Mouse (Mus musculus) left cerebral cortex, adult 2 months (tissue): ENCODE results near the gene Nckap5. TPM values are rescaled to one million over a fixed set of nuclear protein-coding genes. Genes with fewer than 3 reads are reported as not detected.

Experiments
- DNase-seq, 2 experiments: peaks; one replicate each; pipeline ENCODE4 v3.0.0; 2021 to 2022; ENCODE audit warnings: low spot score in 2 of 2, mixed read lengths in 1 of 2; ENCODE audit errors: extremely low spot score in 1 of 2
- H3K27ac ChIP-seq: fragments of 200-600 bp; 2 replicates; pipeline ENCODE4 v1.8.1; 2022
- H3K4me3 ChIP-seq: fragments of 200-600 bp; 2 replicates; pipeline ENCODE4 v1.8.1; 2022
- CTCF ChIP-seq: fragments of 200-600 bp; IDR thresholded peaks from 2 replicates; pipeline ENCODE4 v1.8.1; 2022; ENCODE audit warnings: antibody characterized with exemption, mild to moderate bottlenecking, moderate library complexity
- intact Hi-C: fragments of 180-260 bp; cut with DNase I; formaldehyde crosslinking; loops from one replicate; pipeline ENCODE4 v1.15.1; 2025
- total RNA-seq, 2 experiments: library from RNA; stranded (reverse); gene quantifications; 2 replicates each; pipeline ENCODE4 v1.2.3; 2021

The Nckap5 gene
- total RNA-seq, 2 experiments from 2014 or later = 5.6 to 9.9 TPM

DNA sequence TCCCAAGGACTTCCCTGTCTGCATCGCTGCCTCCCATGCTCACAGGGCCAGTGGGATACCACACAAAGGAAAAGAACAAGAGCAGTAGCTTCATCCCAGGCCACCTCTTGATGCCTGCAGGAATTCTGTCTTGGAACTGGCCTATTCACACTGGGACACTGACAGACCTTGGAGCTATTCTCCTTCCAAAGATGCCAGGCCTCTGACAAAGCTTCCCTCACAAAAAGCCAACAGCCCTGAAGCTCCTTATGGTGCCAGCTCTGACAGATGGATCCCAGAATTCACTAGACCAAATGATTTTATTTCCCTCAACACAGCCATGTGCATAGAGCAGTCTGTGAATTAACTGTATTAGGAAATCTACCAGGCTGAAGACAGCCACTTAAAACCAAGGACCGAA is 143.9 kb downstream of the Nckap5 start:
- DNase-seq = no peak
- TF ChIP-seq CTCF = no peak
- Histone ChIP-seq H3K4me3 (no peak overlapping the region), H3K27ac (no peak overlapping the region)
- intact Hi-C loops = no loop called here

DNA sequence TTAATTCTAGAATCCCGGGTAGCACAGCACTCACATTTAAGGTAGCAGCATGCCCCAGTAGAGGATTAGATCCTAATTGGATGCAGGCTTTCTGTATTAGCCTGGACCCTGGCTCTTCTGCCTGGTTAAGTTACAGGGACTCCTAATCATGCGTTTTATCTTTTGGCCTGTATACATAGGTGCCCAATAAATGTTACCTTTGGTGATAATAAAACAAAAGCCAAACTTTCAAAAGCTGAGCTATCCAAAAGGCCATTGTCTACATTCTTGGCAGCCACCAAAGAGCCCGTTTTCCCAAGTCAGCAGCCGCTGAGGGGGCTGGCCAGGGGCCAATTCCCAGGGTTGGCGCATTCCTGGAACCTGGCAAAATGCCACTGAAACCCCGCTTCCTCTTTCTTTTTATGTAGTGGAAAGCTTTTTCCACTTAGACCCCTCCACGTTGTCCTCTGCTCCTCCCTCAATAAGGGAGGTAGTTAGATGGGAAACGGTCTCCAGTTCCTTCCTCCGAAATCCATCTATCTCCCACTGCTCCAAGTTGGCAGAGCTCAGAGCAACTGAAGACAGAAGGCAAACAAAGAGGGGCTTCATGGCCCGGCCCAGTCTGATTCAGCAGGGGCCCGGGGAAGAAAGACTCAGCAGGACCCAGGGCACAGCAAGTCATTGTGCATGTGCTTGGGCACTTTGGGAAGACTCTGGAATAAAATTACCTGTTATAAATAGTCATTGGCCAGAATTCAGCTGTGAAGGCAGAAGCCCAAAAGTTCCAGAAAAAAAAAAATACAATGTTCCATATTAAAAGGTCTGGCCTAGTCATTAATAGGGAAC is 146.8 kb downstream of the Nckap5 start:
- no peak for TF ChIP-seq CTCF

DNA sequence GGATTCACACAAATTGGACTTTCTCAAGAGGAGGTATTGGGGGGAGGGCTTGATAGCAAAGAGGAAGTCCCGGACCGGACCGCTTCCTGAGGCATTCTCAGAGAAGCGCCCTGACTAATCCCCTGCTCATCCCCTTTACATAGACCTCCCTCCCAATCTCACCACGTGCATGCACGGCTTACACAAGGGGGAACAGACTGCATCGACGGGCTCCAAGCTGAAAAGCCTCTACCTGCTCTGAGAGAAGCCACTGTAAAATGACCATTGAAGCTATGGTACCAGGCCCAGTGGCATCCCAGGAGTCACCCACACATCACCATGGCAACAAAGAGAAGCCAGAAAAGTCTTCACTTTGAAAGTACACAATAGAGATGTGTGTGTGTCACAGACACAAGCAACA is 148.8 kb downstream of the Nckap5 start:
- DNase-seq = no peak
- TF ChIP-seq CTCF = no peak
- intact Hi-C loops = no loop called here
- Histone ChIP-seq H3K27ac (no peak overlapping the region), H3K4me3 (no peak overlapping the region)

More for the DNA sequence above, 146.8 kb downstream of the Nckap5 start:
- no peak overlapping the region for H3K4me3 ChIP-seq
- intact Hi-C loops = no loop called here
- no peak overlapping the region for H3K27ac ChIP-seq
- DNase-seq = peak; percentile 41 to 58

DNA sequence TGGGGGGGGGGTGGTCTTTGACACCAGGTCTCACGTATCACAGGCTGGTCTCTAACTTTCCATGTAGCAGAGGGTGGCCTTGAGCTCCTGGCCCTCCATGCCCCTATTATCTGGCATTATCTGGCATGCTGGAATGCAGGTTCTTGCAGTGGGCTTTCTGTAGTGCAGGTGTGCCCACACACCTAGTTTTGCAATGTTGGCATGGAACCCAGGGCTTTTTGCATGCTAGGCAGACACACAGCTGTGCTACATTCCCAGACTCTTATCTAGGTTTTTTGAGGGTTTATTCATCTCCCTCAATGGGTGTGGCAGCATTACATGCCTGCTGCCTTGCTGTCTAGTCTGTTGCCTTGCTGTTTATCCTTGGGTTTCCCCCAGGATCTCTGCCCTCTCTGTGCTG is 151.3 kb downstream of the Nckap5 start:
- TF ChIP-seq CTCF = no peak
- Histone ChIP-seq H3K27ac (no peak overlapping the region), H3K4me3 (no peak overlapping the region)
- intact Hi-C loops = no loop called here
- DNase-seq = no peak

DNA sequence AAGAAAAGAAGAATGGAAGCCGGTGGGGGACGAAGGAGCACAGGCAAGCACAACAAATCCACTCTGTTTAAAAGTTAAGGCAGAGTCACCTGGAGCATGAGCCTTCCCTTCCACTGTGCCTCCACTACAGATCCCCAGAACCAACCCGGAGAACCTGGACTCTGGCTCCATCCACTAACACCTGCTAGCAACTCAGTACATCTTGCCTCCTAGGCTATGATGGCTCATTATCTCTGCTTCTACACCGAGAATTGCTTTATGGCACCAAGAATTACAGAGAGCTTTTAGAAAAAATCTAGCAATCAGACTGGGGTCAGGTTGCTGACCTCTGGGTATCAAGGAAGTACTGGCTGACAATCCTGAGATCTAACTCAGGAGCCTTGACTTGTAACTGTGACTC is 153.3 kb downstream of the Nckap5 start:
- H3K4me3 ChIP-seq = no peak overlapping the region
- no peak for DNase-seq
- no peak overlapping the region for H3K27ac ChIP-seq
- TF ChIP-seq CTCF = no peak
- intact Hi-C loops = no loop called here

DNA sequence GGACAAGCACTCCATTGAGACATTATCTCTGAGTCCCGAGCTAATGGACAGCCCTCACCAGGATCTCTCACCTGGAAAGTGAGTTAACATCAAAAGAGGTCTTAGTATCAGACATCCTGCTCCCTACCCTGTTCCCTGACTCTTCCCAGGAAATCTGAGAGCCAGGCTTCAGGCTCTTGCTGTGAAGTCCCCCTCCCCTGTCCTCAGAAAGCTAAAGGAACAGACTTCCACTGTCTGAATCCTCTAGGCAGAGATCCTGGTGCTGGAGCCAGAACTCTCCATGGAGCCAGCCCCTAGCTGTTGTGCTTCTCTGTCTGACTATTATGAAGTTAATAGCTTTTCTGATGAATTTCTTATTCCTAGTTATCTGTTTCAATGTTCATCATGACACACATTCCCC is 153.8 kb downstream of the Nckap5 start:
- intact Hi-C loops = no loop called here
- no peak overlapping the region for H3K27ac ChIP-seq
- no peak for TF ChIP-seq CTCF
- H3K4me3 ChIP-seq = no peak overlapping the region
- DNase-seq = no peak

DNA sequence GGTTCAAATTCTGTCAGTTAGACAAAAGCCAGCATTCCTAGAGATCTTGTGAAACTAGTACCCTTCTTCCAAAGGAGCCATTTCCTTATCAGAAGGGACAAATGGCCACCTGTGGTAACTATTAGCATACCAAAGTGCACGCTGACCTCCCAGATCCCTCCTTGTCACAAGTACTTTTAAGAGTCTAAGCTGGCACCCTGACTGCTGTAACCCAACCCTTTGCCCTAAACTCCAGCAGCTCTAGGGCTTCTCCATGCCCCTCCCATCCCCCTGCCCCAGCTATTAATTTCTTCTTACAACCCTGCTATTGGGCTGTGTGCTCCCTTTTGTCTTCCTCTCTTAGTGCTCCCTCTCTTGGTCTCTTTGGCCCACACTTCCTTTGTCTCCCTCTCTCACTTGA is 155.5 kb downstream of the Nckap5 start:
- DNase-seq = no peak
- Histone ChIP-seq H3K27ac (no peak overlapping the region), H3K4me3 (no peak overlapping the region)
- intact Hi-C loops = no loop called here
- no peak for TF ChIP-seq CTCF

DNA sequence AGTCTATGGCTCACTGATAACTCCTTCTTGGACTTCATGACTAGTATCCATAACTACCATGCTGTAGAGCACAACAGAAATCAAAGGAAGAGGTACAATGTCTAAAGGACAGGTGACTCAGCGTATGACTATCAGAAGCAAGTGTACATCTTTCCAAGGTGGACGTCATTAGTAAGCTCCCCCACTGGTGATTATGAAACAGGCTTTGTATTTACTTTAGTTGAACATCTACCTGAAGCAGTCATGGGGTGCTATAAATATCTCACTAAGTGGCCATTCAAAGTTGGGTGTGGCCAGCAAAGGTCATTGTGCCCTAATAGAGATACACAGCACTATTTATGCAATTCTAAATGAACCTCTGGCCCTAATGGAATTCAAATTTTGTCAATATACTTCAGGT is 157.4 kb downstream of the Nckap5 start:
- TF ChIP-seq CTCF = no peak
- H3K4me3 ChIP-seq = no peak overlapping the region
- intact Hi-C loops = no loop called here
- DNase-seq = no peak
- H3K27ac ChIP-seq = no peak overlapping the region

DNA sequence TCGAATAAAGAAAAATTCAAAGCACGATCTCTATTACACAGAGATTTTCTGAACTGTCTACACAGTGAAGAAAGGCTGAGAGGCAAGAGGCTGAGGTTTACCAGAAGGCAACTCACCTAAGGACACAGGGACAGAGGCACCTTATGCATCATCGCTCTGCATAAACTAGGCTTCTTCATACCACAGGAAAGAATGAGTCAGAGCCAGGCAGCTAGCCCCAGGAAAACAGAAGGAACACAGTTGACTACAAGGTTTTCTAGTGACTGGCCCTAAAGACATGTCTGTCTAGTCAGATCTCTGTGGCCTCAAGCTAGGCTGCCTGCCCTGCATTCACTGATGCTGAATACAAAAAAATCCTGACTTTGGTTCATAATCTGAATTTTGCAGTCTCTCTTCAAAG is 160.1 kb downstream of the Nckap5 start:
- Histone ChIP-seq H3K27ac (no peak overlapping the region), H3K4me3 (no peak overlapping the region)
- DNase-seq = no peak
- intact Hi-C loops = no loop called here
- no peak for TF ChIP-seq CTCF

DNA sequence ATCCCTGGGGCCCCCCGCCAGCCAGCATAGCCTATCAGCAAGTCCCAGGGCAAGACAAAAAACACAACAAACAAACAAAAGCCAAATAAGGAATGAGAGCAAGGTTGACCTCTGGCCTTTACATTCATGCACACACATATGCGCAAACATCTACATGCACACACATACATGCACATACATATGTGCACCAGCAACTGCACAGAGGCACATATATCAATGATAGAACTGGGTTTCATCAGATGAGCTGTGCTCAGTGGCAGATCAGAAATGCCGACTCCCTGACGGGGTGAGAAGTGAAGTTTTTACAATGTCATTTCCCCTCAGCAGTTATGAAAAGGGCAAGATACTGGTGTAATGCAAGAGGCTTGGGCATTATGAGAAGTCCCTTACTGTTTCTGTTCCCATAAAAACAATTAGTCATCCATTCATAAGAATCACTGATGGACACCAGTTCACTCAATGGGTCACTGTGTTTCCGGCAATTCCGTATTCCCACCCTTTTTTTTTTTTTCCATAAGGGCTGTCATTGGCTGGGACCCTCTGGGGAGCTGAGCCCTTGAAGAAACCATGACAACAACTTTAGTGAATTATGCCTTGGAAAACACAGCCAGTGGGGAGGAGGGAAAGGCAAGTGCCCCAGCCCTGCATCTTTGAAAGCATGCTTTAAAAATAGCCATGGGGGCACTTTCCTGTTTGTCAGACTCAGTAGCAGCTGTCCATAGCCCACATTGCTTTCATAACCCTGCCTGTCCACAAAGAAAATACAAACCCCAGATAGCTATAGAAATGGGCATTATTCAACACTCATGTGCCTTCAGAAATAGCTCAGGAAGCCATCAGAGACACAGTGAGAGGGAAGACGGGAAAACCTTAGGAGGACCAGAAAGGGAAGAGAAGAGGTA is 170.2 kb downstream of the Nckap5 start:
- Histone ChIP-seq H3K4me3 (no peak overlapping the region), H3K27ac (no peak overlapping the region)
- TF ChIP-seq CTCF = no peak
- no peak for DNase-seq
- intact Hi-C loops = no loop called here

DNA sequence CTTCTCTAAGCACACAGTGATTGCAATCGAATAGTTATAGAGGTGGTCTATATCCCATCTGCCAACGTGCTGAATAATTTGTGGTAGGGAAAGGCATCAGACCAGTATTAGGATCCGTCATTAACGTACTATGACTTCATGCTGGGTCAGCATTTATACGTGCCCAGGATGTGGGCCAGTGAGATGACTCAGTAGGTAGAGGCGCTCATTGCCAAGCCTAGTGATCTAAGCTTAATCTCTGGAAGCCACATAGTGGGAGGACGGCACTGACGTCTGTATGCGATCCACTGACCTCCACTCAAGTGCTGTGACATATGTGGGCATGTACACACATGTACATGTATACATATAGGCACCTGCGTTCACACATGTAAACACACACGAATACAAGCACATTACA is 171.9 kb downstream of the Nckap5 start:
- no peak for DNase-seq
- intact Hi-C loops = no loop called here
- TF ChIP-seq CTCF = no peak
- H3K4me3 ChIP-seq = no peak overlapping the region
- H3K27ac ChIP-seq = no peak overlapping the region

DNA sequence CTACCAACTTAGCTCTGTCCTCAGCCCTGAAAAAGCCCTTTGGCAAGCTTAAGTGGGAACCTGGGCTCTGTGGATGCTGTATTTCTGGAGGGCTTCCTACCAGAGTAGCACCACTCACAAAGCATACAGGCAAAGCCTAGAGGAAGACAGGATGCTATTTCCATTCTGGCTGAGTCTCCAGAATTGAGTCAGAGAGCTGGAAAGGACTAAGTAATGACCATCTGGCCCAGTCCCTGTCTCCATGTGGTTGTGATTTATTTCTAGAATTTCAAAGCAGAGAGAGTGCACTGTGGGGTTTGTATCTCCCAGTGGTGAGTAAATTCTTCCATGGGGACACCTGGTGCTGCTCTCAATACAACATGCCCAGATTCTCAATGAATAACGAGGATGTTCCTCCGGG is 174.4 kb downstream of the Nckap5 start:
- peak; percentile 22 to 49 for DNase-seq
- intact Hi-C loops = no loop called here
- H3K27ac ChIP-seq = peak overlapping the region; percentile 45
- no peak for TF ChIP-seq CTCF
- H3K4me3 ChIP-seq = no peak overlapping the region
